Mouse (Mus musculus) limb, embryonic 11.5 days (tissue): ENCODE measurements around the gene Ugt3a2. TPM values are rescaled to one million over a fixed set of nuclear protein-coding genes. Genes with fewer than 3 reads are reported as not detected.

Experiments
- ATAC-seq: fragments of 200-750 bp; cut with Nextera tagmentation; 2 replicates; pipeline ENCODE4 v1.8.0; 2017; ENCODE audit warnings: low read depth; ENCODE audit not compliant: insufficient number of reproducible peaks, low FRiP score, low TSS enrichment
- DNase-seq: peaks from one replicate; pipeline ENCODE4 v3.0.0-alpha.2; 2015; ENCODE audit warnings: low spot score
- H3K27ac ChIP-seq: fragments of 300-500 bp; sonication (generic); replicated peaks from 2 replicates; pipeline ENCODE4 v1.5.1; 2014; ENCODE audit warnings: low read depth, mild to moderate bottlenecking, low read length
- H3K27me3 ChIP-seq: fragments of 300-500 bp; sonication (generic); 2 replicates; pipeline ENCODE4 v1.6.1; 2014; ENCODE audit warnings: mild to moderate bottlenecking, low read length, mixed read lengths; ENCODE audit not compliant: control insufficient read depth, insufficient read depth
- H3K36me3 ChIP-seq: fragments of 300-500 bp; sonication (generic); 2 replicates; pipeline ENCODE4 v1.6.1; 2014; ENCODE audit warnings: mild to moderate bottlenecking, low read length, moderate library complexity, mixed read lengths; ENCODE audit not compliant: control insufficient read depth, insufficient read depth
- H3K4me1 ChIP-seq: fragments of 300-500 bp; sonication (generic); 2 replicates; pipeline ENCODE4 v1.6.1; 2014; ENCODE audit warnings: low read length, mixed read lengths; ENCODE audit not compliant: control insufficient read depth, insufficient read depth
- H3K4me2 ChIP-seq: fragments of 300-500 bp; sonication (generic); 2 replicates; pipeline ENCODE4 v1.6.1; 2014; ENCODE audit warnings: low read depth, mild to moderate bottlenecking, moderate library complexity; ENCODE audit not compliant: severe bottlenecking
- H3K4me3 ChIP-seq: fragments of 300-500 bp; sonication (generic); 2 replicates; pipeline ENCODE4 v1.5.1; 2014; ENCODE audit warnings: low read depth, low read length
- H3K9ac ChIP-seq: fragments of 300-500 bp; sonication (generic); 2 replicates; pipeline ENCODE4 v1.6.1; 2014; ENCODE audit warnings: mild to moderate bottlenecking, low read length
- H3K9me3 ChIP-seq: fragments of 300-500 bp; sonication (generic); 2 replicates; pipeline ENCODE4 v1.6.1; 2016; ENCODE audit warnings: low read length; ENCODE audit not compliant: control insufficient read depth
- WGBS: fragments of 180-500 bp; shearing (Covaris S2); extraction: QIAGEN DNeasy Blood & Tissue Kit; methylation state at CpG from one replicate; pipeline ENCODE4 v1.1.7; 2014; 5-methylcytosine and 5-hydroxymethylcytosine counted together
- polyA plus RNA-seq: library from polyadenylated mRNA; unstranded; fragments of >200 nt; fragmentation: Nextera tagmentation; extraction: Ambion mirVana; gene quantifications from 2 replicates; pipeline ENCODE4 v1.2.1, GENCODE M21; 2014

Gene Ugt3a2
- polyA plus RNA-seq, 1 experiment from 2014 or later, result not detected

DNA sequence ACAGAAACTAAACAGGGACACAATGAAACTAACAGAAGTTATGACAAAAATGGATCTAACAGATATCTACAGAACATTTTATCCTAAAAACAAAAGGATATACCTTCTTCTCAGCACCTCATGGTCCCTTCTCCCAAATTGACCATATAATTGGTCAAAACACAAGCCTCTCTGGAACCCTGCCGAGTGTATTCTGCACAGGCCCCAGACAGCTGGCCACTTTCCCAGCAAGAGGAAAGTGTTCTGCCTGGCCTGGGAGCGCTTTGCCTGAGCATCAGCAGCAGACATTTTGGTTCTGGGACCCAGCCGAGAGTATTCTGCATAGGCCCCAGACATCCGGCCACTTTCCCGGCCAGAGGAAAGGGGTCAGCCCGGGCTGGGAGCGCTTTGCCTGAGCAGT, 40.9 kb downstream of the Ugt3a2 start:
- no peaks in the 10 kb centered on the region for H3K36me3 ChIP-seq
- H3K27ac ChIP-seq, result no peak overlapping the region
- DNase-seq (no peak), ATAC-seq (no peak)
- no peak overlapping the region for H3K4me3 ChIP-seq
- no peaks in the 10 kb centered on the region for H3K9me3 ChIP-seq
- no peaks in the 10 kb centered on the region for H3K4me1 ChIP-seq
- no peak overlapping the region for H3K4me2 ChIP-seq
- no peaks in the 10 kb centered on the region for H3K27me3 ChIP-seq
- 90% methylated on average over 7 of the region's 7 CpGs for WGBS
- no peak overlapping the region for H3K9ac ChIP-seq

DNA sequence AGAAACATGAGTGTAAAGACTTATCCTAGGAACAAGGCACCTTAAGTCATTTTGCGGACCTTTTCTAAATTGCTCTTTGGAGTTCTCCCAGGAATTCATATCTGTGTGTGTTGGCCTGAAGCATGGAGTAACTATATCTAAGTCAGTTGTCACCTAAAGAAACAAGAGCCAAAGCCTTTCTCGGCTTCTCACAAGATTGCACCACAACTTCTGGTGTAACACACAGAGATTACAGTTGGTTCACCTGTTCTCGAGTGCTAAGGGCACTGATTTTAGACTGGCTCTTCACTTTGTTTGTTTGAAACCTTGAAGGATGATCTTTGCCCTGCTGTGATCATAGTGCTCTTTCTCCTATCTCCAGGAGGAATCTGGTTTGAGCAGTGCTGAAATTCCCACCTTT, 74.1 kb downstream of the Ugt3a2 start:
- no peak for DNase-seq
- Histone ChIP-seq H3K4me2 (no peak overlapping the region), H3K36me3 (no peaks in the 10 kb centered on the region), H3K27me3 (no peaks in the 10 kb centered on the region), H3K4me3 (no peak overlapping the region), H3K9ac (no peak overlapping the region), H3K4me1 (no peaks in the 10 kb centered on the region), H3K27ac (no peak overlapping the region), H3K9me3 (no peaks in the 10 kb centered on the region)
- WGBS, result 89% methylated on average over 3 of the region's 3 CpGs
- ATAC-seq, result no peak

Other genes starting within 250 kb of the Ugt3a2 start
- 2.8 and 3.2 TPM in 2 replicates for gene Lmbrd2, start 195.0 kb upstream of the Ugt3a2 start, polyA plus RNA-seq
- 160 and 165 TPM in 2 replicates for gene Skp2, start 180.1 kb upstream of the Ugt3a2 start, polyA plus RNA-seq
- gene Ugt3a1, start 58.7 kb upstream of the Ugt3a2 start, polyA plus RNA-seq, result not detected in 2 replicates
- gene Capsl, start 100.5 kb downstream of the Ugt3a2 start, polyA plus RNA-seq, result 1.1 and 1.2 TPM in 2 replicates
- gene Il7r, start 194.6 kb downstream of the Ugt3a2 start, polyA plus RNA-seq, result 0.06 and 0.12 TPM in 2 replicates